Mouse (Mus musculus): ENCODE data around the gene Irf2bpl.
A peak's percentile ranks its signal among the peaks of the same experiment; 100 is the strongest.

The Irf2bpl gene

DNA sequence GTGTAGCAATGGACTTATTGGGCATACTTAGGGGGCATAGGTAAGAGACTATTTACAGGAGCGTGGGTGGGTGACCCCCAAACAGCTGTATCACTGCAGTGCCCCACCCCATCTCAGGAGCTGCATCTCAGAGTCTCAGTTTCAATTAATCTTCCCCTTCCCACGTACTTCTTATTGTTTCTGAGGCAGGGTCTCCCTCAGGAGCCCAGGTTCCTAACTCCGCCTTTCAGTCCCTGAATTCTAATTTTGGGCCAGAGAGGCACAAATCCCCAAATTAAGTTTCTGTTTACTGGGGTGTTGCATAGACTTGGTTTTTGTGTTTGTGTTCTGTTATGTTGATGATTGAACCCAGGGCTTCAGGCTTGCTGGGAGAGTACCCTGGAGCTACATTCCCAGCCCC is 13.8 kb upstream of the Irf2bpl start:
- DNase-seq (ENCODE audit: low read depth): no peak

GRCm38 (mm10) chr12:86897769-86898273 is 13.2 kb upstream of the Irf2bpl start:
- no peak for DNase-seq (ENCODE audit: low read depth)

- DNase-seq (ENCODE audit: low read depth): peak; percentile 85
Measured at GRCm38 (mm10) chr12:86896921-86897512, 12.4 kb upstream of the Irf2bpl start.

- peak; percentile 41 for DNase-seq (ENCODE audit: low read depth)
Measured at GRCm38 (mm10) chr12:86896441-86896890, 11.9 kb upstream of the Irf2bpl start.

GRCm38 (mm10) chr12:86895703-86896409 is 11.3 kb upstream of the Irf2bpl start:
- DNase-seq (ENCODE audit: low read depth): peak; percentile 45

DNA sequence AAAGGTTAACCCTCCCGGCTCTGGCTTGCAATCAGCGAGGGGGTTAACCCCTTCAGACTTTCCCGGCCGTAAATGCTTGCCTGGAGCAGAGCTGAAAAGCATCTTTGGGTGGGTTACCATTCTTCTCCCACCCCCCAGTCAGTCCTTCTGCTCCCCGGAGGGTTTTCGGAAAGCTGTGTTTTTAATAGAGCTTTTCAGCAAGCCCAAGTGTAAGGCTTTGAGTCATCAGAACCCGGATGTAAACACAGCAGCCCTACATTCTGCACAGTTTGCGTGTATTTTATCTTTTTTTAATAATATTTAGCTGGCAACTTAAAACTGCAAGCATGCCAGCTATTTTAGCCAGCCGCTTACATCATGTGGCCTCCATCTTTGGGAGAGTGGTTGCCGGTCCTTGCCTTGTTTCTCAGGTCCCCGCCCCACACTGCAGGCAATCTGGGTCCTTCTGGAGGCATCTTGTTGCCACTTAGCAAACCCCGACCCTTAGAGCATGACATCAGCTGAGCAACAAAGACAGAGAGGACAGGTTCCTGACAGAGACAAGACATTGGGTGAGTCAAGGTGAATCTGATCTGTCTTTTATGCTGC is 10.3 kb upstream of the Irf2bpl start:
- peak; percentile 85 for DNase-seq (ENCODE audit: low read depth)

DNA sequence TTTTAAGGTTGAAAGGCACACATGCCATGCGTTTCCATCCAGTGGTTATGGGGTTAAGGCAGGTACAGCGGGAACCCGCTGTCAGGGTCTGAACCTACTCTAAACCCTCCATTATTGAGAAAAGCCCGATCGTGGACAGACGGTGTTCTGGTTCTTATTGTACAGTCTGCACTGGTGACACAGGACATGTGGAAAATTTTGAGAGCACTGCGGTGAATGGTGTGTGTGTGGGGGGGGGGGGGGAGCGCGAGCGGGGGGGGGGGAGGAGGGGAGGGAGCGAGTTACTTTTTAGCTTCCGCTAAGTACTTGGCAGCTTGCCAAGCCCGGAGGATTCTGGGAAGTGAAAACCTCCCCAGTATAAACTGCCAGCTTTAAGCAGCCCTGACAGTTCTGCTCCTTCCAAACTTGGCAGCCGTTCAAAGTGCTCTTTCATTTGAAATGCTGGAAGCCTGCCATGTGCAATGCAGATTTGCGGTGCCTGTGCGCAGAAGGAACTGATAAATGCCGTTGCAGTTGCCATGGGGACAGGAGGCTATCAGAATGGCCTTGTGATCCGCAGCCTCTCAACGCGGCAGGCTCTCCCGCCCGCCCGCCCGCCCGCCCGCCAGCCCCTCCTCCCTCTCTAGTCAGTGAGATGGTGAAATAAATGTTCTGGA is 9.7 kb upstream of the Irf2bpl start:
- peak; percentile 100 for DNase-seq (ENCODE audit: low read depth)

- peak; percentile 48 for DNase-seq (ENCODE audit: low read depth)
Measured at GRCm38 (mm10) chr12:86893326-86894183, 9.0 kb upstream of the Irf2bpl start.

DNA sequence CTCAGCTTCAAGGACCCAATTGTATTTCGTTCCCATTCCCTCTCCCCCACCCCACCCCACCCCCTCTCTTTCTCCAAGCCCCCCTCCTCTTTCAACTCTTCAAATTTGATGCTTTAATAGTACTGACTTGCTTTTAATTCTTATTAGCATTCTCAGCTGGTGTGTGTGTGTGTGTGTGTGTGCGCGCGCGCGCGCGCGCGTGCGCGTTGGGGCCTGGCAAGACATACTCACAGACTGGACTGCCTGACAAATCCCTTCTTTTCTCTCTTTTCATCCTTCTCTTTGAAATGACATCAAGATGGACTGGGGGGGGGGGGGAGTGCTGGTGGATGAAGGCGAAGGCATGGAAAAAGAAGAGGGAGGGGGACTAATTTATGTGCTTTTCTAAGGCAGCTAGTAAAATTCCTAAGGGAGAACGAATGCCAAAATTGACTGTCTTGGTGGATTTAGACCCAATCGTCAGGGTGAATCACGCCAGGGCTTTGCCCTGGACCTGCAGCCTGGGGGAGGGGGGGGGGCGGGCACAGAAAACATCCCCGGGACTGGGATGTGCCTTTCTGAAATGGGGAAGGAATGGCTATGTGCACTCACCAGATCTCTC is 8.2 kb upstream of the Irf2bpl start:
- peak; percentile 57 for DNase-seq (ENCODE audit: low read depth)

GRCm38 (mm10) chr12:86891786-86892702 is 7.4 kb upstream of the Irf2bpl start:
- DNase-seq (ENCODE audit: low read depth): peak; percentile 97

- no peak for DNase-seq (ENCODE audit: low read depth)
Measured at GRCm38 (mm10) chr12:86891454-86891785, 6.8 kb upstream of the Irf2bpl start.

- no peak for DNase-seq (ENCODE audit: low read depth)
Measured at GRCm38 (mm10) chr12:86890796-86891301, 6.3 kb upstream of the Irf2bpl start.

DNA sequence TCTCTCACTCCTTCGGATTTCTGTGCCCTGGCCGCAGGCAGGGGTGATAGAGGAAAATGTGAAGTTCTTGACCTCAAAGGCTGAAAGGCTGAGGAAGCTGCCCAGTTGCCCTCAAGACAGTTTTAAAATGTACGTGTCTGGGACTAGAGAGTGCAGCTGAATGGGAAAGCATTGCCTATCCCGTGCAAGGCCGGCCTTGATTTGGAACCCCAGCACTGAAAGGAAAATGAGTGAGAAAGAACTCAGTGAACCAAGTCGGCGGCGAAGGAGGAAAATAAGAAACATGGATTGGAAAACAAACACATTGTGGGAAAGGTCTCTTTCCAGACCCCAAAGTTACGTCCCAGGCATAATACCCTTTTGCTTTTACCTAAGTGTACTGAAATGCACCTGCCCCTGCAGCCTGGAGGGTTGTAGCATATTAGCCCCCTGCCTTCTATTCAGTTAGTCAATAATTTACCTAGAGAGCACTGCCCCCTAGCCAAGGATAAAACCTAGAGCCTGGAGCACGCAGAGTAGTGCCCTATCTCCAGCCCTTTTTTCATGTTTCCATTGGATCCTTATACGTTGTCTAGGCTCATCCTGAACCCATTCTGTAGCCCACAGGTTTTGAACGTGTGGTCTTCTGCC is 5.6 kb upstream of the Irf2bpl start:
- DNase-seq (ENCODE audit: low read depth): no peak

DNA sequence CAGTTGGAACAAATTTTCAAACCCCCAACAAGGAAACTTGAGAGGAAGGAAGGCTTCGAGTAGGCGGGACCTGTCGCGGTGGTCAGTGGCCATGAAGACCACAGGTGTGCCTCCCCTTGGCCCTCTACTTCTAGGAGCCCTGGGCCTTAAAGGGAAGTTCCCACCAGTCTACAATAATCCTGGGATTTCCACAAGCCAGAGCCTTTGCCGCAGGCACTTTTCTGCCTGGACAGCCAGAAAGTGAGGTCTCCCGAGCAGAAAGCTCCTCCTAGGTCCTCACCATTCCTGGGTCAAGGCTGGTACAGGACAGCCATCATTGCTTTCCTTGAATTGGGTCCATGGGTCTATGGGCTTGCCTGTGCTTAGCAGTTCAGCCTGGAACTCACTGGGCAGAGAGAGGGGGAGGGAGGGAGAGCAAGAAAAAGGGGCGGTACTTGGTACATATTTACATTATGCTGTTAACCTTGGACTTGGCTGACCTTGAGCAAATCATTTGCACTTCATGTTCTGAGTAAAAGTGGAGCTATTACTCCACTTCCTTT is 4.6 kb upstream of the Irf2bpl start:
- peak; percentile 89 for DNase-seq (ENCODE audit: low read depth)

- DNase-seq (ENCODE audit: low read depth): peak; percentile 94
Measured at GRCm38 (mm10) chr12:86888130-86889069, 3.8 kb upstream of the Irf2bpl start.

- DNase-seq (ENCODE audit: low read depth): peak; percentile 37
Measured at GRCm38 (mm10) chr12:86887381-86888129, 3.0 kb upstream of the Irf2bpl start.

GRCm38 (mm10) chr12:86886446-86886965 is 1.9 kb upstream of the Irf2bpl start:
- DNase-seq (ENCODE audit: low read depth): no peak

Data from 416B (cell line).